Mouse (Mus musculus) kidney, postnatal 4 days (tissue): ENCODE measurements around the gene Cpm.
"Not testable (repeated sequence)": the region's sequence is repeated elsewhere in the genome, so short reads cannot be mapped to it uniquely, and the experiment has no call there.

Source experiments
- DNase-seq, 2 experiments: peaks; one replicate each; pipeline ENCODE4 v3.0.0; 2021; ENCODE audit warnings: mixed read lengths in 2 of 2

The Cpm gene

GRCm38 (mm10) chr10:117629169-117629971 is at the start of gene Cpm:
Cpm (plus strand) TSS chr10:117629500.
- peak; percentile 89 to 93 for DNase-seq

- no peak for DNase-seq
These were observed 49.5 kb upstream of the Cpm start for GRCm38 (mm10) chr10:117579771-117580284.

GRCm38 (mm10) chr10:117580405-117580804 is 48.9 kb upstream of the Cpm start:
- no peak for DNase-seq

GRCm38 (mm10) chr10:117581007-117581752 is 48.1 kb upstream of the Cpm start:
- no peak for DNase-seq

- DNase-seq: no peak
These were observed 47.6 kb upstream of the Cpm start for GRCm38 (mm10) chr10:117581753-117582062.

GRCm38 (mm10) chr10:117583155-117584061 is 45.9 kb upstream of the Cpm start:
- no peak for DNase-seq

- DNase-seq: no peak
These were observed 45.2 kb upstream of the Cpm start for GRCm38 (mm10) chr10:117584102-117584501.

GRCm38 (mm10) chr10:117584566-117585515 is 44.5 kb upstream of the Cpm start:
- no peak for DNase-seq

- DNase-seq: no peak
These were observed 43.5 kb upstream of the Cpm start for GRCm38 (mm10) chr10:117585600-117586299.

GRCm38 (mm10) chr10:117586859-117587258 is 42.4 kb upstream of the Cpm start:
- peak; percentile 59 to 73 for DNase-seq

GRCm38 (mm10) chr10:117587335-117587734 is 42.0 kb upstream of the Cpm start:
- DNase-seq: no peak

- DNase-seq: not testable (repeated sequence)
These were observed 40.7 kb upstream of the Cpm start for GRCm38 (mm10) chr10:117588416-117589143.

GRCm38 (mm10) chr10:117589144-117589940 is 40.0 kb upstream of the Cpm start:
- DNase-seq: no peak

- no peak for DNase-seq
These were observed 38.7 kb upstream of the Cpm start for GRCm38 (mm10) chr10:117590331-117591301.

GRCm38 (mm10) chr10:117591766-117592165 is 37.5 kb upstream of the Cpm start:
- DNase-seq: peak in 1 of 2 experiments; percentile 32

GRCm38 (mm10) chr10:117592306-117593040 is 36.8 kb upstream of the Cpm start:
- DNase-seq: no peak

- no peak for DNase-seq
These were observed 36.2 kb upstream of the Cpm start for GRCm38 (mm10) chr10:117593041-117593570.
